Mouse (Mus musculus): ENCODE data around the gene A930018P22Rik. TPM values are rescaled to one million over a fixed set of nuclear protein-coding genes. Genes with fewer than 3 reads are reported as not detected.
"Not testable (repeated sequence)": the region's sequence is repeated elsewhere in the genome, so short reads cannot be mapped to it uniquely, and the experiment has no call there.

The A930018P22Rik gene
- total and polyA plus RNA-seq, 3 experiments: not detected

DNA sequence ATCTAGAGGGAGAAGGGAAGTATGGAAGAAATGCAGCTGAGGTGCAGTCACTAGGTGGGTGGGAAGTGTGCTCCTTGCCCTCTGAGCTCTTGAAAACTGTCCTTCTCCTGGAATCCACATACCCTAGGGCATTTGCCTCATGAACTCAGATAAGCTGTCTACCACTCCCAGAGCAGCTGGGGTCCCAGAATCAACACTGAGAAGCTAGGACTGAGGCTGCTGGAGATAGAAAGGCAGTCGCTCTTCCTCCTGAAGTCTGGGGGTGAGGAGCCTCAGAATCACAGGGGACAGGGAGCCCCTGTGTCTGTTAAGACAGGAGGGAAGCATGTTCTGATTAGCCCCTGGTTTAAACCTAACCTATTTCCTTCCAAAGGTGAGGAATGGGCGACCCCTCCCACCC is 13.0 kb upstream of the A930018P22Rik start:
- no peak for TF ChIP-seq NELFE (IDR thresholded peaks at IDR 0.05; ENCODE audit: low read depth, low read length)
- H3K36me3 ChIP-seq (replicated peaks in 1 of 2; ENCODE audit: control insufficient read depth in 1 of 2, insufficient read depth in 1 of 2, low read length in 1 of 2): peaks cover 0 to 4% of the 10 kb centered on the region in 2 experiments
- dilution Hi-C loops (cut with MboI; ENCODE audit: extremely low pct_ligation_motif_present, extremely low pct_unique_long_range_greater_than_20kb, low sequenced_read_pairs): no loop called here

GRCm38 (mm10) chr2:104110031-104110430 is 12.5 kb upstream of the A930018P22Rik start:
- Histone ChIP-seq H3K79me2 (replicated peaks; ENCODE audit: control insufficient read depth, extremely low read depth, insufficient read depth, poor library complexity, severe bottlenecking) (no peaks in the 10 kb centered on the region), H3K9me3 (replicated peaks; ENCODE audit: low read length) (no peaks in the 10 kb centered on the region), H3K9ac (ENCODE audit: insufficient read depth, low read depth) (no peak overlapping the region), H3K4me1 (ENCODE audit: control insufficient read depth in 1 of 2, insufficient read depth in 2 of 2) (peaks cover 0 to 9% of the 10 kb centered on the region in 2 experiments; a peak in 2 of 4 replicates), H3K27ac (ENCODE audit: insufficient read depth, low read depth) (no peak overlapping the region), H3K36me3 (replicated peaks in 1 of 2; ENCODE audit: control insufficient read depth in 1 of 2, insufficient read depth in 1 of 2, low read length in 1 of 2) (peaks cover 0 to 4% of the 10 kb centered on the region in 2 experiments), H3K4me2 (ENCODE audit: insufficient read depth, low read depth, poor library complexity, severe bottlenecking) (no peak overlapping the region), H3K27me3 (replicated peaks) (no peaks in the 10 kb centered on the region), H3K4me3 (replicated peaks in 1 of 3; ENCODE audit: low read depth in 2 of 3, low read length in 2 of 3, poor library complexity in 1 of 3) (no peak overlapping the region)
- TF ChIP-seq USF2 (conservative IDR thresholded peaks at IDR 0.05; ENCODE audit: low read depth, low read length) (no peak), ELF1 (IDR thresholded peaks at IDR 0.05; ENCODE audit: low read depth, low read length) (no peak), MYC (IDR thresholded peaks at IDR 0.05; ENCODE audit: low read depth, low read length) (no peak), NELFE (IDR thresholded peaks at IDR 0.05; ENCODE audit: low read depth, low read length) (no peak), CHD1 (IDR thresholded peaks at IDR 0.05; ENCODE audit: low read depth, low read length) (no peak), JUN (IDR thresholded peaks at IDR 0.05; ENCODE audit: insufficient read depth, low read depth, low read length) (no peak), NRF1 (IDR thresholded peaks at IDR 0.05; ENCODE audit: low read depth, low read length) (no peak), CHD2 (IDR thresholded peaks at IDR 0.05; ENCODE audit: low read length) (no peak), MEF2A (IDR thresholded peaks at IDR 0.05; ENCODE audit: borderline replicate concordance, low read depth, low read length) (no peak), JUND (conservative IDR thresholded peaks at IDR 0.05; ENCODE audit: low read depth, low read length) (no peak), USF1 (IDR thresholded peaks at IDR 0.05; ENCODE audit: low read depth, low read length) (no peak), IRF4 (IDR thresholded peaks at IDR 0.05; ENCODE audit: low read depth, low read length) (no peak), ZKSCAN1 (IDR thresholded peaks at IDR 0.05; ENCODE audit: borderline replicate concordance, low read depth, low read length) (no peak), ETS1 (conservative IDR thresholded peaks at IDR 0.05; ENCODE audit: low read depth, low read length) (no peak), HCFC1 (IDR thresholded peaks at IDR 0.05; ENCODE audit: low read depth, low read length) (no peak)
- dilution Hi-C loops (cut with MboI; ENCODE audit: extremely low pct_ligation_motif_present, extremely low pct_unique_long_range_greater_than_20kb, low sequenced_read_pairs) (no loop called here), in situ Hi-C loops (cut with MboI; ENCODE audit: low pct_ligation_motif_present, low pct_unique_long_range_greater_than_20kb, low sequenced_read_pairs) (no loop called here)
- no peak for DNase-seq (ENCODE audit: extremely low read depth)

More for the DNA sequence above, 13.0 kb upstream of the A930018P22Rik start:
- Histone ChIP-seq H3K4me1 (ENCODE audit: control insufficient read depth in 1 of 2, insufficient read depth in 2 of 2) (peaks cover 0 to 9% of the 10 kb centered on the region in 2 experiments; a peak in 2 of 4 replicates), H3K4me3 (replicated peaks in 1 of 3; ENCODE audit: low read depth in 2 of 3, low read length in 2 of 3, poor library complexity in 1 of 3) (no peak overlapping the region), H3K9ac (ENCODE audit: insufficient read depth, low read depth) (no peak overlapping the region), H3K27me3 (replicated peaks) (no peaks in the 10 kb centered on the region), H3K4me2 (ENCODE audit: insufficient read depth, low read depth, poor library complexity, severe bottlenecking) (no peak overlapping the region), H3K27ac (ENCODE audit: insufficient read depth, low read depth) (no peak overlapping the region), H3K9me3 (replicated peaks; ENCODE audit: low read length) (no peaks in the 10 kb centered on the region), H3K79me2 (replicated peaks; ENCODE audit: control insufficient read depth, extremely low read depth, insufficient read depth, poor library complexity, severe bottlenecking) (no peaks in the 10 kb centered on the region)
- DNase-seq (ENCODE audit: extremely low read depth): no peak
- in situ Hi-C loops (cut with MboI; ENCODE audit: low pct_ligation_motif_present, low pct_unique_long_range_greater_than_20kb, low sequenced_read_pairs): no loop called here

GRCm38 (mm10) chr2:104111170-104111797 is 11.3 kb upstream of the A930018P22Rik start:
- dilution Hi-C loops (cut with MboI; ENCODE audit: extremely low pct_ligation_motif_present, extremely low pct_unique_long_range_greater_than_20kb, low sequenced_read_pairs): not testable (repeated sequence)

DNA sequence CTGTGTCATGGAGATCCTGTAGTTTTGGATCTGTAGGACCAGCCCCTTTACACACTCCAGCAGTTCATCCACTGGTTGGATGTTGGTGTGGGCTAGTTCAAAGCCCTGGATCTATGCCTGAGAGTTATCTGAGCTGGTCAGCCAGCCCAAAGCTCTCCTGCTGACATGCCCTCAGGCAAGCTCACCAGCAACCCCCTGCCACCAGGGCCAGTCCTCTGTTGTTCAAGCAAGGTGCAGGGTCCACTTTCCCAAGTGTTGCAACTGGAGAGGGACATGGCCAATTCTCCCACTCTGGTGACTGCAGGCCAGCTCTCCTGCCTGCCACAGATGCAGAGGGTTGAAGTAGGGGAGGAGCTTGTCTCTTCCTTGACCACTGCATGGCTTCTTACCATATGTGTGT is 9.0 kb upstream of the A930018P22Rik start:
- H3K9me3 ChIP-seq (replicated peaks; ENCODE audit: low read length); dilution Hi-C loops (cut with MboI; ENCODE audit: extremely low pct_ligation_motif_present, extremely low pct_unique_long_range_greater_than_20kb, low sequenced_read_pairs); DNase-seq (ENCODE audit: extremely low read depth); H3K36me3 ChIP-seq (replicated peaks in 1 of 2; ENCODE audit: control insufficient read depth in 1 of 2, insufficient read depth in 1 of 2, low read length in 1 of 2); H3K27me3 ChIP-seq (replicated peaks); H3K4me3 ChIP-seq (replicated peaks in 1 of 3; ENCODE audit: low read depth in 2 of 3, low read length in 2 of 3, poor library complexity in 1 of 3); H3K4me1 ChIP-seq (ENCODE audit: control insufficient read depth in 1 of 2, insufficient read depth in 2 of 2); H3K79me2 ChIP-seq (replicated peaks; ENCODE audit: control insufficient read depth, extremely low read depth, insufficient read depth, poor library complexity, severe bottlenecking); H3K9ac ChIP-seq (ENCODE audit: insufficient read depth, low read depth); in situ Hi-C loops (cut with MboI; ENCODE audit: low pct_ligation_motif_present, low pct_unique_long_range_greater_than_20kb, low sequenced_read_pairs); H3K4me2 ChIP-seq (ENCODE audit: insufficient read depth, low read depth, poor library complexity, severe bottlenecking); H3K27ac ChIP-seq (ENCODE audit: insufficient read depth, low read depth): not testable (repeated sequence)

More at GRCm38 (mm10) chr2:104111170-104111797, 11.3 kb upstream of the A930018P22Rik start:
- H3K4me3 ChIP-seq (replicated peaks in 1 of 3; ENCODE audit: low read depth in 2 of 3, low read length in 2 of 3, poor library complexity in 1 of 3); H3K27me3 ChIP-seq (replicated peaks); in situ Hi-C loops (cut with MboI; ENCODE audit: low pct_ligation_motif_present, low pct_unique_long_range_greater_than_20kb, low sequenced_read_pairs); H3K36me3 ChIP-seq (replicated peaks in 1 of 2; ENCODE audit: control insufficient read depth in 1 of 2, insufficient read depth in 1 of 2, low read length in 1 of 2); H3K4me1 ChIP-seq (ENCODE audit: control insufficient read depth in 1 of 2, insufficient read depth in 2 of 2); H3K9ac ChIP-seq (ENCODE audit: insufficient read depth, low read depth); H3K9me3 ChIP-seq (replicated peaks; ENCODE audit: low read length); H3K79me2 ChIP-seq (replicated peaks; ENCODE audit: control insufficient read depth, extremely low read depth, insufficient read depth, poor library complexity, severe bottlenecking); H3K27ac ChIP-seq (ENCODE audit: insufficient read depth, low read depth); H3K4me2 ChIP-seq (ENCODE audit: insufficient read depth, low read depth, poor library complexity, severe bottlenecking); DNase-seq (ENCODE audit: extremely low read depth): not testable (repeated sequence)
